Mouse (Mus musculus) spleen, adult 2 months (tissue): ENCODE data around the gene Ube2ql1.

Source experiments
- CTCF ChIP-seq: fragments of 200-500 bp; IDR thresholded peaks from 2 replicates; pipeline ENCODE4 v1.5.1; 2011; ENCODE audit warnings: mild to moderate bottlenecking, inconsistent platforms; ENCODE audit not compliant: insufficient read depth, insufficient read length, insufficient replicate concordance; ENCODE audit errors: extremely low read depth
- POLR2A ChIP-seq: fragments of 200-500 bp; IDR thresholded peaks from 2 replicates; pipeline ENCODE4 v1.6.1; 2011; ENCODE audit warnings: low read depth, low read length, inconsistent platforms

DNA sequence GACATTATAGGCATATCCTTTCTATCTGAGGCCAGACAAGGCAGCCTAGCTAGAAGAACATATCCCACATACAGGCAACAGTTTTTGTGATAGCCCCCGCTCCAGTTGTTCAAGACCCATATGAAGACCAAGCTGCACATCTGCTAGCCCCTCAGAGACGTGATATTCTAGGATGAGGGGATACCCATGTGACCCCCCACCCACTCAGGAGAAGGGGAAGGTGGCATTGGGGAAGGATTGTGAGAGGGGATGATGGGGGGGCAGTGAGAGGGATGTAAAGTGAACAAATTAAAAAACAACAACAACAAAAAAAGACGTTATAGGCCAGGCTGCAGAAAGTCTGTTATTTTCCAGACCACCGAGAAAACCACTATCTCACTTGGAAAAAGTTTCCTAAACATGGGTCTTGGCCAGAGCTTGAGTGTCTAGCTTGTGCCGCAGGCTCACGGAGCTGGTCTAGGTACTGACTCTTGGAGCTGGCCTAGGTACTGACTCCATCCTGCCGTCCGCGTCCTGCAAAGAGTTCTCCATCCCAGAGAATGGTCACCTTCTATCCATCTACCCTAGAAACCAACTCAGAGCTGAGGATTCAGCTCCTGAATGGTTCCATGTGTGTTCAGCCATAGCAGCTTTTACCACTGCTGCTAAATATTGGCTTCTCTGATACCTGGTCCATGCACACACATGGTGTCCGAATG lies 65.6 kb downstream of the Ube2ql1 start:
- TF ChIP-seq CTCF (no peak), POLR2A (no peak)
